7 mouse cellular contexts compared by ENCODE assay signal in the genomic region with DNA sequence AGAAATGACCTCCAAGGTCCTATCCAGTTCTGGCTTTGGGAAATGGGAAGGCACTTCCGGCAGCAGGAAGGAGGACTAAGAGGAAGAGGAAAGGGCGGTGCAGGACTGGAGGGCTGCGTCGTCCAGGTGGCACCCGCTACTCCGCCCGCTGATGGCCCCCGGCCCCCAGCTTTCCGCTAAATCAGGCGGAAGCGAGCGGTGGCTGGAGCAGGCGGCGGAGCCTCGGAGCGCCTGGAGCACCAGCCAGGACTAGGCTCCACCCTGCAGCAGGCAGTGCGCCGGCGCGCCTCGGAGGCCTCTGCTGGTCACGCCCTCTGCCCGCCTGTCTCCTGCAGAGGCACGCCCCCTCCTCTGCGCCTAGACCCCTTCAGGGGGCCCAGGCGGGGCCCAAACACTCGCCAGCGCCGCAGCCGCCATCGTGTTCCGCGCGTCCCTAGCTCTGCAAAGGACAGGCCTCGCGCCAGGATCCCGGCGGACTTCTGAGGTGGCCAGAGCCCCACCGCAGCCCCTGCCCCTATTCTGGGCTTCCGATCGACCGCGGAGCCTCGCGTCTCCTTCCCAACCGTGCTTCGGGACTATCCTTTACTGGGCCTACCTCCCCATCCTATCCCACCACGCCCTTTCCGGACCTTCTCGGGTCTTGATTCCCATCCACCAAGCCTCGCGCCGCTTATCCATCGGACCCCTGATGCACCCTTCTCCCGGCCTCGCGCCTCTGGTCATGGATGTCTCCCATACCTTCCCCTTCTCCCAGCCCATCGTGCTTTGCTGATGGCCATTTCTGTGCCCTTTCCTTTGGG. TPM values are rescaled to one million over a fixed set of nuclear protein-coding genes. Genes with fewer than 3 reads are reported as not detected.
A peak's percentile ranks its signal among the peaks of the same experiment; 100 is the strongest.
DNase-seq lines count a peak whose midpoint lies in the region; ATAC-seq lines count a peak whose summit lies in the region.

A gene (plus strand): TSS at position 106 of the 800 bp plus-strand sequence.

- peaks cover 66% of the 10 kb centered on the region for H3K36me3 ChIP-seq in embryonic facial prominence, embryonic 10.5 days (replicated peaks)
- peaks cover 57% of the 10 kb centered on the region for H3K36me3 ChIP-seq in limb, embryonic 10.5 days
- peaks cover 36% of the 10 kb centered on the region for H3K36me3 ChIP-seq in midbrain, embryonic 12.5 days

- peak; percentile 78 for ATAC-seq in granulocyte monocyte progenitor cell, adult 5-6 weeks (replicated peaks; ENCODE audit: poor library complexity, severe bottlenecking)
- peak; percentile 93 for ATAC-seq in midbrain, embryonic 12.5 days (ENCODE audit: low FRiP score, low read depth)

- peak within 1 kb of the TSS; percentile 97 for H3K27ac ChIP-seq in embryonic facial prominence, embryonic 10.5 days (replicated peaks)
- H3K27ac ChIP-seq in limb, embryonic 10.5 days = peak within 1 kb of the TSS; percentile 94
- peak within 1 kb of the TSS; percentile 90 for H3K27ac ChIP-seq in midbrain, embryonic 12.5 days (replicated peaks)

- H3K9me3 ChIP-seq in embryonic facial prominence, embryonic 10.5 days = 0 out of 2 replicates have a peak, but pooled peaks cover 3% of the 10 kb centered on the region
- no peaks in the 10 kb centered on the region for H3K9me3 ChIP-seq in limb, embryonic 10.5 days (replicated peaks)
- H3K9me3 ChIP-seq in midbrain, embryonic 12.5 days = no peaks in the 10 kb centered on the region

- H3K4me2 ChIP-seq in midbrain, embryonic 12.5 days (replicated peaks) = peak within 1 kb of the TSS; percentile 86

- H3K4me3 ChIP-seq in embryonic facial prominence, embryonic 10.5 days = peak within 1 kb of the TSS; percentile 83
- peak within 1 kb of the TSS; percentile 70 for H3K4me3 ChIP-seq in limb, embryonic 10.5 days
- peak within 1 kb of the TSS; percentile 69 for H3K4me3 ChIP-seq in midbrain, embryonic 12.5 days

- H3K27me3 ChIP-seq in embryonic facial prominence, embryonic 10.5 days (replicated peaks; ENCODE audit: low read depth, poor library complexity, severe bottlenecking) = no peaks in the 10 kb centered on the region
- no peaks in the 10 kb centered on the region for H3K27me3 ChIP-seq in limb, embryonic 10.5 days (ENCODE audit: low read depth, poor library complexity, severe bottlenecking)
- no peaks in the 10 kb centered on the region for H3K27me3 ChIP-seq in midbrain, embryonic 12.5 days

- under 1% methylated on average over 58 of the region's 58 CpGs for WGBS in embryonic facial prominence, embryonic 10.5 days
- under 1% methylated on average over 44 of the region's 58 CpGs for WGBS in limb, embryonic 10.5 days
- under 1% methylated on average over 58 of the region's 58 CpGs for WGBS in midbrain, embryonic 12.5 days

- DNase-seq in adrenal gland, postnatal 14 days = peak; percentile 96
- DNase-seq in embryonic facial prominence, embryonic 10.5 days (ENCODE audit: low spot score) = peak; percentile 97
- peak; percentile 93 for DNase-seq in kidney, adult 11 months
- DNase-seq in limb, embryonic 10.5 days (ENCODE audit: low spot score) = peak; percentile 94
- peak; percentile 88 for DNase-seq in skeletal muscle tissue, adult 2 months (ENCODE audit: low read depth, low spot score)

- peak within 1 kb of the TSS; percentile 91 for H3K9ac ChIP-seq in midbrain, embryonic 12.5 days (replicated peaks)

- H3K4me1 ChIP-seq in embryonic facial prominence, embryonic 10.5 days = peaks cover 62% of the 10 kb centered on the region
- H3K4me1 ChIP-seq in limb, embryonic 10.5 days = peaks cover 47% of the 10 kb centered on the region
- H3K4me1 ChIP-seq in midbrain, embryonic 12.5 days = peaks cover 37% of the 10 kb centered on the region

RNA-seq across cellular contexts. Expression of the gene that starts here (rescaled TPM):
- total RNA-seq in adrenal gland, postnatal 14 days (2021) = 45.5 and 52.3 TPM in 2 replicates
- 44.3 and 46.9 TPM in 2 replicates for polyA plus RNA-seq in embryonic facial prominence, embryonic 10.5 days (2016; fragmentation: Nextera tagmentation; extraction: Ambion mirVana)
- 16.8 and 21.6 TPM in 2 replicates for total RNA-seq in granulocyte monocyte progenitor cell, adult 5-6 weeks (2014; fragmentation: Nextera tagmentation)
- total RNA-seq in granulocyte monocyte progenitor cell, adult 5-6 weeks (2017) = 10.0 and 13.2 TPM in 2 replicates
- 40.3 and 48.0 TPM in 2 replicates for polyA plus RNA-seq in limb, embryonic 10.5 days (2016; fragmentation: Nextera tagmentation; extraction: Ambion mirVana)
- 48.3 and 49.0 TPM in 2 replicates for polyA plus RNA-seq in midbrain, embryonic 12.5 days (2016; fragmentation: Nextera tagmentation; extraction: Ambion mirVana)

Comparison
In these comparisons a context has a peak if more than half of its experiments do, and no peak if none do; other contexts are left out.
1. Peak in every context shown above with its lines: DNase-seq, ATAC-seq, H3K4me3 ChIP-seq and H3K27ac ChIP-seq.